Mouse (Mus musculus): ENCODE measurements around the gene Lsm4. TPM values are rescaled to one million over a fixed set of nuclear protein-coding genes. Genes with fewer than 3 reads are reported as not detected.
A peak's percentile ranks its signal among the peaks of the same experiment; 100 is the strongest.

Lsm4 gene
- polyA plus RNA-seq, 1 experiment = 300 TPM

DNA sequence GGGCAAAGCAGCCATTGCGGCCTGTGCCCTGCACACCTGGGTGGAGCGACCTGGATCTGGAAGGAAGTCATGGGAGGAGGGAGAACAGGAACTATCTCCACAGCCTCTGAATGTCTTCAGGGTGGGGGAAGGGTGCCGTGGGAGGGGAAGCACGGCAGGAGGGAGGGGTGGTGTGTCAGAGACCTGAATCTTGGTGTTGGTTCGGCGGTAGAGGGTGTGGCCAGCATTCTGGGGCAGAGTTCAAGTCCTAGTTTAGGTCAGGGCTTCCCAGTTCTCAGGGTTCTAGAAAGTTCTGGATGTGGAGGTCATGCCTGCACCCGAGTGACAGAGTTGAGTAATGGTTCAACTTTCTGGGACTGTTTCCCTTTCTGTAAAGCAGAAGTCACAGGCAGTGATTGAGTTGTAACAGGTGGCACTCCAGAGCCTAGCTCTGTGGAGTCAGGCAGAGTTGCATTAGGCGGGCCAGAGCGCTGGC, 46.8 kb downstream of the Lsm4 start:
- no peaks in the 10 kb centered on the region for H3K79me2 ChIP-seq (ENCODE audit: control insufficient read depth, insufficient read depth)
- H3K79me3 ChIP-seq (ENCODE audit: low read depth) = no peaks in the 10 kb centered on the region
- no peaks in the 10 kb centered on the region for H3K27me3 ChIP-seq (ENCODE audit: control insufficient read depth, insufficient read depth, insufficient read length)
- H3ac ChIP-seq (ENCODE audit: control insufficient read depth, insufficient read length, low read depth) = no peak overlapping the region
- TF ChIP-seq CEBPB (IDR thresholded peaks at IDR 0.05; ENCODE audit: low read depth) (no peak), MYOG (IDR thresholded peaks at IDR 0.05; ENCODE audit: control insufficient read depth, extremely low read depth, insufficient read length) (no peak), CTCF (IDR thresholded peaks at IDR 0.05; ENCODE audit: control insufficient read depth, insufficient read depth, insufficient read length) (no peak), MAX (IDR thresholded peaks at IDR 0.05) (no peak), FOSL1 (IDR thresholded peaks at IDR 0.05; ENCODE audit: insufficient read depth, low read length, poor library complexity, severe bottlenecking) (no peak), MYOD1 (IDR thresholded peaks at IDR 0.05; ENCODE audit: control insufficient read depth, insufficient read length, low read depth) (peak; percentile 63), USF1 (IDR thresholded peaks at IDR 0.05; ENCODE audit: low read depth) (no peak)
- no peak overlapping the region for H3K4me3 ChIP-seq (ENCODE audit: insufficient read depth, poor library complexity, severe bottlenecking)
- no peaks in the 10 kb centered on the region for H3K36me3 ChIP-seq (ENCODE audit: control insufficient read depth, insufficient read depth)

DNA sequence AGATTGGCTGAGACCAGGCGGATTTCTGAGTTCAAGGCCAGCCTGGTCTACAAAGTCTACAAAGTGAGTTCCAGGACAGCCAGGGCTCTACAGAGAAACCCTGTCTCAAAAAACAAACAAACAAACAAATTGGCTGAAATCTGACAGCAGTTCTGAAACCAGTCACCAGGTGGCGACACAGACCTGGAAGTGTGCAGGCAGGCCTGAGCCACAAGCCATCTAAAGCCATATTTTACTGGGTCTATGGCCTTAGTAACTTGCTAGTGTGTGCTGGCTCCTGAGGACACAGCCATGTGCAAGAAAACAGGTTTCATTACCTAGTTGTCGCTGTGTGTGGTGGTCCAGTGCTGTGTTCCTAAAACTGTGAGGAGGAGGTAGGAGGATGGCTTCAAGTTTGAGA, 47.7 kb downstream of the Lsm4 start:
- no peak overlapping the region for H3K4me3 ChIP-seq (ENCODE audit: insufficient read depth, poor library complexity, severe bottlenecking)
- no peaks in the 10 kb centered on the region for H3K27me3 ChIP-seq (ENCODE audit: control insufficient read depth, insufficient read depth, insufficient read length)
- H3K79me3 ChIP-seq (ENCODE audit: low read depth) = no peaks in the 10 kb centered on the region
- H3K79me2 ChIP-seq (ENCODE audit: control insufficient read depth, insufficient read depth) = no peaks in the 10 kb centered on the region
- H3ac ChIP-seq (ENCODE audit: control insufficient read depth, insufficient read length, low read depth) = no peak overlapping the region
- H3K36me3 ChIP-seq (ENCODE audit: control insufficient read depth, insufficient read depth) = no peaks in the 10 kb centered on the region
- TF ChIP-seq CTCF (IDR thresholded peaks at IDR 0.05; ENCODE audit: control insufficient read depth, insufficient read depth, insufficient read length) = peak; percentile 71
- no peak for TF ChIP-seq MAX (IDR thresholded peaks at IDR 0.05)

GRCm38 (mm10) chr8:70721601-70722000, 48.6 kb downstream of the Lsm4 start:
- H3K4me3 ChIP-seq (ENCODE audit: insufficient read depth, poor library complexity, severe bottlenecking) = no peak overlapping the region
- H3K79me2 ChIP-seq (ENCODE audit: control insufficient read depth, insufficient read depth) = no peaks in the 10 kb centered on the region
- TF ChIP-seq CTCF (IDR thresholded peaks at IDR 0.05; ENCODE audit: control insufficient read depth, insufficient read depth, insufficient read length) (no peak), MYOG (IDR thresholded peaks at IDR 0.05; ENCODE audit: control insufficient read depth, extremely low read depth, insufficient read length) (no peak), MAX (IDR thresholded peaks at IDR 0.05) (no peak)
- no peaks in the 10 kb centered on the region for H3K79me3 ChIP-seq (ENCODE audit: low read depth)
- no peak overlapping the region for H3ac ChIP-seq (ENCODE audit: control insufficient read depth, insufficient read length, low read depth)
- no peaks in the 10 kb centered on the region for H3K36me3 ChIP-seq (ENCODE audit: control insufficient read depth, insufficient read depth)
- H3K27me3 ChIP-seq (ENCODE audit: control insufficient read depth, insufficient read depth, insufficient read length) = no peaks in the 10 kb centered on the region

GRCm38 (mm10) chr8:70723486-70724210, 50.6 kb downstream of the Lsm4 start, which contains the start of gene Pde4c:
Gene Pde4c, plus strand, starts transcription at chr8:70723720.
- Histone ChIP-seq H3K79me2 (ENCODE audit: control insufficient read depth, insufficient read depth) (no peaks in the 10 kb centered on the region), H3K36me3 (ENCODE audit: control insufficient read depth, insufficient read depth) (no peaks in the 10 kb centered on the region), H3K79me3 (ENCODE audit: low read depth) (no peaks in the 10 kb centered on the region), H3K4me3 (ENCODE audit: insufficient read depth, poor library complexity, severe bottlenecking) (no peak within 1 kb of the TSS), H3K27me3 (ENCODE audit: control insufficient read depth, insufficient read depth, insufficient read length) (no peaks in the 10 kb centered on the region), H3ac (ENCODE audit: control insufficient read depth, insufficient read length, low read depth) (no peak within 1 kb of the TSS)
- no peak for TF ChIP-seq MYOD1 (IDR thresholded peaks at IDR 0.05; ENCODE audit: control insufficient read depth, insufficient read length, low read depth)
- TF ChIP-seq CTCF (IDR thresholded peaks at IDR 0.05; ENCODE audit: control insufficient read depth, insufficient read depth, insufficient read length) = no peak
- no peak for TF ChIP-seq FOSL1 (IDR thresholded peaks at IDR 0.05; ENCODE audit: insufficient read depth, low read length, poor library complexity, severe bottlenecking)
- no peak for TF ChIP-seq CEBPB (IDR thresholded peaks at IDR 0.05; ENCODE audit: low read depth)

DNA sequence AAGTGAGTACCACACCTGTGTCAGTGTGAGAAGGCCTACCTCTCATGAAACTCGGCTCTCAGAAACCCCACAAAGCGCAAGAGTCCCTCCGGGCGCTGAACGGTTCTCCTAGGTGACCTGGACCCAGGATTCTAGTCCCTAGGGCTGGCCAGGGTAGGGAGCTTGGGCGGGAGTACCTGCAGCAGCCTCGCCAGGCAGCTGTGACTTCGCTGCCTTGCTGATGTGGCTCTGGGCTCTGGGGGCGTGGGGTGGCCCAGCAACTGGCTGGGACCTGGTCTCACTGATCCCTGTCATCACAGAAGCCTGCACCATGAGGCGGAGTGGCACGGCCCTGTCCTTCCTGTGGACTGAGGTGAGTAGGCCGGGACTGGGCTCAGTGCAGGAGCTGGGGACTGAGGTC, 51.2 kb downstream of the Lsm4 start:
- Histone ChIP-seq H3K79me3 (ENCODE audit: low read depth) (no peaks in the 10 kb centered on the region), H3K4me3 (ENCODE audit: insufficient read depth, poor library complexity, severe bottlenecking) (no peak overlapping the region), H3K27me3 (ENCODE audit: control insufficient read depth, insufficient read depth, insufficient read length) (no peaks in the 10 kb centered on the region), H3K79me2 (ENCODE audit: control insufficient read depth, insufficient read depth) (no peaks in the 10 kb centered on the region), H3ac (ENCODE audit: control insufficient read depth, insufficient read length, low read depth) (no peak overlapping the region), H3K36me3 (ENCODE audit: control insufficient read depth, insufficient read depth) (no peaks in the 10 kb centered on the region)
- TF ChIP-seq MYOG (IDR thresholded peaks at IDR 0.05; ENCODE audit: control insufficient read depth, extremely low read depth, insufficient read length) (no peak), MAX (IDR thresholded peaks at IDR 0.05) (no peak), CEBPB (IDR thresholded peaks at IDR 0.05; ENCODE audit: low read depth) (no peak), FOSL1 (IDR thresholded peaks at IDR 0.05; ENCODE audit: insufficient read depth, low read length, poor library complexity, severe bottlenecking) (no peak), USF1 (IDR thresholded peaks at IDR 0.05; ENCODE audit: low read depth) (no peak), CTCF (IDR thresholded peaks at IDR 0.05; ENCODE audit: control insufficient read depth, insufficient read depth, insufficient read length) (no peak), MYOD1 (IDR thresholded peaks at IDR 0.05; ENCODE audit: control insufficient read depth, insufficient read length, low read depth) (no peak)

DNA sequence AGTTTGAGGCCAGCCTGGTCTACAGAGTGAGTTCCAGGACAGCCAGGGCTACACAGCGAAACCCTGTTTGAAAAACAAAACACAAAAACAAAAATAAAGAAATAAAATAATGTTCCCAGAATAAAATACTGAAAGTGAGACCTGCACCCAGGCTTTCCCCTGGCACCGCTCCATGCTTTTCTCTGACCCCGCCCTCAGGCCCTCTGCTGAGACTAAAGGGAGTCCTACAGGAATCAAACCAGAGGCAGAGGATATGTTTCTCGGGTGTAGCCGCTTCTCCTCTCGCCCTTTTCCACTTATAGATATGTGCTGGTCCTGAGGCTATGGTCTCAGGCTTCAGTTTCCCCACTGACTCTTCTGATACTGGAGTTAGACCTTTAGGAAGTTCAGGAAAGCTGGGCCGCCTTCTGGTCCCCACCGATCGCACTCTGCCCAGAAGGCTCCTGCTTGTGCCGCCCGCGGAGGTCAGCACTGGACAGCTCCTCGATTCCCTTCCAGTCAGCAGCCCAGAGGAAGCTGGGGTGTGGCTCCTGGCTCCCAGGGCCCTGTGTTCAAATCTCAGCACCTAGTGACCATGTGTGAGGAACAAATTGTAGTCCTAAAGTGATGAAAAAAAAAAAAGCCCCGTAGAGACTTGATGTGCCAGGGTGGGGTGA, 52.9 kb downstream of the Lsm4 start:
- Histone ChIP-seq H3K4me3 (ENCODE audit: insufficient read depth, poor library complexity, severe bottlenecking) (no peak overlapping the region), H3K36me3 (ENCODE audit: control insufficient read depth, insufficient read depth) (no peaks in the 10 kb centered on the region), H3K79me2 (ENCODE audit: control insufficient read depth, insufficient read depth) (no peaks in the 10 kb centered on the region), H3K27me3 (ENCODE audit: control insufficient read depth, insufficient read depth, insufficient read length) (peaks cover 6% of the 10 kb centered on the region), H3ac (ENCODE audit: control insufficient read depth, insufficient read length, low read depth) (no peak overlapping the region), H3K79me3 (ENCODE audit: low read depth) (no peaks in the 10 kb centered on the region)
- no peak for TF ChIP-seq MYOG (IDR thresholded peaks at IDR 0.05; ENCODE audit: control insufficient read depth, extremely low read depth, insufficient read length)
- TF ChIP-seq CEBPB (IDR thresholded peaks at IDR 0.05; ENCODE audit: low read depth) = no peak
- TF ChIP-seq USF1 (IDR thresholded peaks at IDR 0.05; ENCODE audit: low read depth) = no peak
